Mouse (Mus musculus) liver, postnatal 0 days (tissue): ENCODE results near the gene Il10ra. TPM values are rescaled to one million over a fixed set of nuclear protein-coding genes. Genes with fewer than 3 reads are reported as not detected.

Experiments
- ATAC-seq: fragments of 200-750 bp; cut with Nextera tagmentation; 2 replicates; pipeline ENCODE4 v1.8.0; 2017; ENCODE audit warnings: mild to moderate bottlenecking, moderate library complexity
- DNase-seq: peaks from one replicate; pipeline ENCODE4 v3.0.0-alpha.2; 2016
- H3K27ac ChIP-seq: fragments of 300-500 bp; sonication (generic); 2 replicates; pipeline ENCODE4 v1.5.1; 2014; ENCODE audit warnings: antibody characterized with exemption, moderate library complexity, mild to moderate bottlenecking, low read depth
- H3K27me3 ChIP-seq: fragments of 300-500 bp; sonication (generic); 2 replicates; pipeline ENCODE4 v1.6.1; 2014; ENCODE audit warnings: low read length, control low read depth, mixed read lengths; ENCODE audit not compliant: insufficient read depth
- H3K36me3 ChIP-seq: fragments of 300-500 bp; sonication (generic); replicated peaks from 2 replicates; pipeline ENCODE4 v1.6.1; 2014; ENCODE audit warnings: mild to moderate bottlenecking, control low read depth, low read length, moderate library complexity, mixed read lengths; ENCODE audit not compliant: insufficient read depth
- H3K4me1 ChIP-seq: fragments of 300-500 bp; sonication (generic); 2 replicates; pipeline ENCODE4 v1.6.1; 2014; ENCODE audit warnings: antibody characterized with exemption, mild to moderate bottlenecking, control low read depth; ENCODE audit not compliant: insufficient read depth
- H3K4me2 ChIP-seq: fragments of 300-500 bp; sonication (generic); 2 replicates; pipeline ENCODE4 v1.6.1; 2014; ENCODE audit warnings: low read depth, mild to moderate bottlenecking, low read length, moderate library complexity, mixed read lengths
- H3K4me3 ChIP-seq: fragments of 300-500 bp; sonication (generic); 2 replicates; pipeline ENCODE4 v1.5.1; 2014; ENCODE audit warnings: low read depth, low read length
- H3K9ac ChIP-seq: fragments of 300-500 bp; sonication (generic); replicated peaks from 2 replicates; pipeline ENCODE4 v1.6.1; 2014; ENCODE audit warnings: mild to moderate bottlenecking, moderate library complexity
- H3K9me3 ChIP-seq: fragments of 300-500 bp; sonication (generic); 2 replicates; pipeline ENCODE4 v1.6.1; 2016; ENCODE audit warnings: mild to moderate bottlenecking, control low read depth, low read length, mixed read lengths
- CTCF ChIP-seq: sonication (generic); IDR thresholded peaks from 2 replicates; pipeline ENCODE4 v1.5.1; 2016; ENCODE audit warnings: antibody characterized with exemption, low read depth
- EP300 ChIP-seq: IDR thresholded peaks from 2 replicates; pipeline ENCODE4 v1.6.1; 2016; ENCODE audit warnings: antibody characterized with exemption, low read depth, mild to moderate bottlenecking
- WGBS: fragments of 180-500 bp; shearing (Covaris S2); extraction: QIAGEN DNeasy Blood & Tissue Kit; methylation state at CpG from one replicate; pipeline ENCODE4 v1.1.7; 2014; ENCODE audit not compliant: insufficient replicate concordance; 5-methylcytosine and 5-hydroxymethylcytosine counted together
- polyA plus RNA-seq: library from polyadenylated mRNA; unstranded; fragments of >200 nt; fragmentation: Nextera tagmentation; extraction: Ambion mirVana; gene quantifications from 2 replicates; pipeline ENCODE4 v1.2.1, GENCODE M21; 2015

The Il10ra gene
- polyA plus RNA-seq, 1 experiment from 2014 or later, result 2.7 TPM

DNA sequence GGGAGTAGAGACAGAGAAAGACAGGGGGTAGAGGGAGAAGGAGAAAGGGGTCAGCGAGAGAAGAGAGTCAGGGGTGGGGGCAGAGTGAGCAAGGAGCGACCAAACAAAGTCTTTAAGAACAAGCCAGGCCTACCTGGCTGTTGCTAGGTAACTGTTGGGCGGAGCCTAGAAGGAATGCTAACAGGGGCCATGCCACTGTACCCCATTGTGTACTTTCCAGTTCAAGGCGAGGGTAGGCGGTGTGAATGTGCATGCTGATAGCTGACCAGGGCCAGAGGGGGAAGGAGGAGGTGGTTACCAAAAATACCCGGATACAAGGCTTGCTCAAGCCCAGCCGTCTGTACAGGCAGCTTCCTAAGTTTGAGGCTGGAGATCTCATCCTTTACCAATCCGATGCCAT, 32.8 kb upstream of the Il10ra start:
- Histone ChIP-seq H3K27ac (no peak overlapping the region), H3K4me1 (0 out of 2 replicates have a peak, but pooled peaks cover 3% of the 10 kb centered on the region), H3K36me3 (no peaks in the 10 kb centered on the region), H3K4me3 (no peak overlapping the region), H3K4me2 (no peak overlapping the region), H3K9ac (no peak overlapping the region), H3K27me3 (no peaks in the 10 kb centered on the region), H3K9me3 (no peaks in the 10 kb centered on the region)
- TF ChIP-seq EP300, result no peak
- TF ChIP-seq CTCF, result no peak
- ATAC-seq (no peak), DNase-seq (no peak)
- WGBS, result 82% methylated on average over 8 of the region's 8 CpGs

- TF ChIP-seq CTCF (peak; percentile 87), EP300 (peak; percentile 30; the same call in 1 of the 2 replicates)
- Histone ChIP-seq H3K36me3 (no peaks in the 10 kb centered on the region), H3K4me1 (0 out of 2 replicates have a peak, but pooled peaks cover 3% of the 10 kb centered on the region), H3K27me3 (no peaks in the 10 kb centered on the region), H3K4me3 (no peak overlapping the region), H3K4me2 (peak overlapping the region; percentile 61), H3K9ac (no peak overlapping the region), H3K9me3 (no peaks in the 10 kb centered on the region), H3K27ac (no peak overlapping the region)
- 11% methylated on average over 20 of the region's 20 CpGs for WGBS
- DNase-seq, result peak; percentile 91
- peak; percentile 82 for ATAC-seq
Observed at GRCm38 (mm10) chr9:45300422-45301104, 31.6 kb upstream of the Il10ra start.

DNA sequence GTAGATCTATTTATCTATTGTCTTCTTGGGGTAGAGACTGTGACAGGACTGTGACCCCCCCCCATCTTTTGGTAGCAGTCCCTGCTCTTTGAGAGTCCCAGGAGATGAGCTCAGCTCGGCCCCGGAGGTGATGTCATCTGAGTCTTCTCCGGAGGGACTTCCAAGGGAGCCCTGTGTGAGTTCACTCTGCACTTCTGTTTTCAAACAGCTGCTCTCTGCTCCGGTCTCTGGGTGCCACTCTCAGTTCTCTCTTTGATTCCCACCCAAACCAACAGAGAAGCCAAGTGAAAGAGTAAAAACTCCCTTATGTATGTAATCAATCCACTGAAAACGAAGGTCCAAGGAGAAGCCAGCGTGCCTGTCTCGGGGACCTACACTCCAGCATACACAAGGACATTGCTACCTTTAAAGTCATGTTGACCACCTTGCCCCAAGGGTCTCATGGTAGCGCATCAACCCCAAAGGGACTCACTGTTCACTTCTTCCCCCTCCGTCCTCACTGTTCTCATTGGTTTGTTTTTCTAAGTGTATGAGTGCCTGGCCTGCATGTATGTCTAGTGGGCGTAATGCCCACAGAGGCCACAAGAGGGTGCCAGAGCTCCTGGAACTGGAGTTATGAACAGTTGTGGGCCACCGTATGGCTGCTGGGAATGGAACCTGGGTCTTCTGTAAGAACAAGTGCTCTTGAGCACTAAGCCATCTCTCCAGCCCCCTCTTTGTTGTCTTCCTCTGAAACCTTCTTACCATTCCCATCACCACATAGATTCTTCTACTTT, 30.5 kb upstream of the Il10ra start:
- H3K27me3 ChIP-seq, result no peaks in the 10 kb centered on the region
- TF ChIP-seq CTCF (peak; percentile 87), EP300 (no peak)
- no peaks in the 10 kb centered on the region for H3K36me3 ChIP-seq
- H3K4me1 ChIP-seq, result peaks cover 6% of the 10 kb centered on the region; the same call in 1 of the 2 replicates
- no peak overlapping the region for H3K4me2 ChIP-seq
- H3K27ac ChIP-seq, result peak overlapping the region; percentile 48; the same call in 1 of the 2 replicates
- H3K4me3 ChIP-seq, result no peak overlapping the region
- 0 out of 2 replicates have a peak, but pooled peaks have one; percentile 32 for ATAC-seq
- peak; percentile 74 for DNase-seq
- 66% methylated on average over 11 of the region's 11 CpGs for WGBS
- H3K9me3 ChIP-seq, result no peaks in the 10 kb centered on the region
- no peak overlapping the region for H3K9ac ChIP-seq

- no peak for ATAC-seq
- no peak for DNase-seq
- H3K4me1 ChIP-seq, result peaks cover 9% of the 10 kb centered on the region; the same call in 1 of the 2 replicates
Observed at GRCm38 (mm10) chr9:45294210-45295011, 25.5 kb upstream of the Il10ra start.

DNA sequence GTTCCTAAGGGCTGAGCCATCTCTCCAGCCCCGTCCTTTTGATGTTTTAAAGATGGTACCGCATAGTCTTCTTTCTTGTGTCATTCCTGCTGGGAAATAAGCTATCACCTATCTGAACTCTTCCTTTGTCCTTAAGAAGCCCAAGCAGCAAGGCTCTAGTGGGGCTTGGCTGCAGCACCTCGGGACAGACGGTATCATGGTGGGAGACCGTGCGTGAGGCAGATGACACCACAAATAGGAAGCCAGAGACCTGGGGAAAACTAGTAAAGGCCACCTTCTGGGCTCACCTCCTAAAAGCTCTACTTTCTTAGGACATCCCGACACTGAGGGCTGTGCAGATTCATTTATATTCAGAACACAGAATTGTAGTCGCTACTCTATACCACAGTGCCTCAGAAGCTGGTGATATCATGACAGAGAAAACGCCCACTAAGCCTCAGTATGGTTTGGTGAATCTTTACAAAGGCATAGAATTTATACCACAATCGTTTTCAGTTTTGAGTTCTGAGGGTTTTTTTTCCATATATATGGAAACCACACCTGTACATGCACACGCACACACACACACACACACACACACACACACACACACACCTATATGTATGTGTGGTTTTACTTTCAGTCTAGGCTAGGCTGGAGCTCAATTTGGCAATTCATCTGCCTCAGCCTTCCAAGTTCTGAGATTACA, 22.7 kb upstream of the Il10ra start:
- no peak for TF ChIP-seq EP300
- TF ChIP-seq CTCF, result no peak
- H3K9ac ChIP-seq, result no peak overlapping the region
- H3K9me3 ChIP-seq, result no peaks in the 10 kb centered on the region
- DNase-seq, result no peak
- peaks cover 9% of the 10 kb centered on the region; the same call in 1 of the 2 replicates for H3K4me1 ChIP-seq
- H3K27me3 ChIP-seq, result no peaks in the 10 kb centered on the region
- H3K4me3 ChIP-seq, result no peak overlapping the region
- WGBS, result 79% methylated on average over 11 of the region's 11 CpGs
- no peak overlapping the region for H3K27ac ChIP-seq
- no peaks in the 10 kb centered on the region for H3K36me3 ChIP-seq
- H3K4me2 ChIP-seq, result no peak overlapping the region
- no peak for ATAC-seq

More at GRCm38 (mm10) chr9:45294210-45295011, 25.5 kb upstream of the Il10ra start:
- Histone ChIP-seq H3K4me3 (no peak overlapping the region), H3K27me3 (no peaks in the 10 kb centered on the region), H3K27ac (no peak overlapping the region; the same call in 1 of the 2 replicates), H3K36me3 (no peaks in the 10 kb centered on the region), H3K4me2 (no peak overlapping the region), H3K9ac (no peak overlapping the region), H3K9me3 (no peaks in the 10 kb centered on the region)
- 19% methylated on average over 10 of the region's 10 CpGs for WGBS
- TF ChIP-seq EP300 (no peak), CTCF (no peak)
